Mouse (Mus musculus): ENCODE results near the gene Tpp1. TPM values are rescaled to one million over a fixed set of nuclear protein-coding genes. Genes with fewer than 3 reads are reported as not detected.

Gene Tpp1
- polyA plus RNA-seq (2015; fragmentation: Nextera tagmentation; extraction: Ambion mirVana), result 73.4 and 78.8 TPM in 2 replicates

DNA sequence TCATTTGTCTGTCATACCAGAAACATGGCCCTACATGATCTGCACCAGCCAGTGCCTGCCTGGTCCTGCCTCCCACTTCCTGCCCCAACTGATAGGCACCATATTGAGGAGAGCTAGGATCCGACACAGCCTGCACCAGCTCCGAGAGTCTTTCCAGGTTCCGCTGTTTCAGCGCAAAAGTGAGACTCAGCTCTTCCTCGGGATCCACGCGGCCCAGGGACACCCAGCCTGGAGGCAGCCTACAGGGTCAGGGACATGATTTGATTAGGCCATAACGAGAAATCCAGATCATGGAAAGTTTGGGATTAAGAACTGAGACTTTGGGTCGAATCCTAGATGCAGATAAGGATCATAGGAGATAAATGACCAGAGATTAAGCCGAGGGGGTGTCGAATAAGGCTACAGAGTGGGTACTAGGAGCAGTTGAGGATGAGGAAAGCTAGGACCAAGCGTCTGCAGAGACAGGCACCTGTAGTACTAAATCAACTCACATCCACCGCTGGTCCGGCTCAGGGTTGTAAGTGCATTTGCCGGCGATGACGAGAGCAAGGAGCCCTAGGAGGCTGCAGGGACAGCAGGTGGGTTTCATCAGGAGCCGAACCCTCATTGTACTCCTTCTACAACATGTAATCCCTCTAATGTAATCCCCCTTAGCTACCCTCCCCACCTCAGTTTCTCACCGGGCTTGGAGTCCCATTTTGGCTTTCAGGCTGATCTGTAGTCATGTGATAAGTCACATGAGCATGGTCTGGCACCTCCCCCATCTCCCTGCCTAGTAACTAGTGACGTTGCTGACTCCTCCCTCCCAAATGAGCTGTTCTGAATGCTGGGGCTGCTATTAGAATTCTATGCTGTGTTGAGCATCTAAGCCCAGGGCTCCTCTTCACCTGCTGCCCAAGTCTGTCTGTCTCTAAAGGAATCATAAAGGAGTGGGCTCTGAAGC lies at the start of gene Tpp1:
Tpp1 (minus strand) TSS at position 745 of the 943 bp plus-strand sequence.
- Histone ChIP-seq H3K4me2 (peak within 1 kb of the TSS; percentile 88), H3K36me3 (peaks cover 35% of the 10 kb centered on the region), H3K9ac (peak within 1 kb of the TSS; percentile 62), H3K9me3 (no peaks in the 10 kb centered on the region), H3K27ac (no peak within 1 kb of the TSS), H3K4me1 (peaks cover 10% of the 10 kb centered on the region), H3K4me3 (peak within 1 kb of the TSS; percentile 58), H3K27me3 (no peaks in the 10 kb centered on the region)
- 17% methylated on average over 20 of the region's 20 CpGs for WGBS
- peak; percentile 89 for ATAC-seq (ENCODE audit: borderline replicate concordance, extremely low read depth, low FRiP score, low TSS enrichment)

DNA sequence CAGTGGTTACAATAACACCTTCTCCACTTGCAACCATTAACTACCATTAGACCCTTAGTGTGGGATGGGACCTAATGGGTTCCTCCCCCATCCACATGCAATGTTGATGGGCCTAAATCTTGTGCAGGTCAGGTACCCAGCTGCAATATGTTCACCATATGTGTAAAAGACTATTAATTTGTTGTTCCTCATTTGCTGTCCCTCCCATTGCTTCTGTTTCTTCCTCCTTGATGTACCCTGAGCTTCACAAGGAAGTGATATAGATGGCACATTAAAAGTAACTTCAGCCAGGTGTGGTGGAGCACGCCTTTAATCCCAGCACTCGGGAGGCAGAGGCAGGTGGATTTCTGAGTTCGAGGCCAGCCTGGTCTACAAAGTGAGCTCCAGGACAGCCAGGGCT lies 44.9 kb upstream of the Tpp1 start:
- H3K27ac ChIP-seq, result no peak overlapping the region
- WGBS, result 86% methylated on average over 3 of the region's 3 CpGs
- no peaks in the 10 kb centered on the region for H3K27me3 ChIP-seq
- H3K36me3 ChIP-seq, result no peaks in the 10 kb centered on the region
- no peak overlapping the region for H3K9ac ChIP-seq
- ATAC-seq (ENCODE audit: borderline replicate concordance, extremely low read depth, low FRiP score, low TSS enrichment), result no peak
- no peak overlapping the region for H3K4me3 ChIP-seq
- H3K4me2 ChIP-seq, result no peak overlapping the region
- H3K9me3 ChIP-seq, result no peaks in the 10 kb centered on the region
- H3K4me1 ChIP-seq, result no peaks in the 10 kb centered on the region

DNA sequence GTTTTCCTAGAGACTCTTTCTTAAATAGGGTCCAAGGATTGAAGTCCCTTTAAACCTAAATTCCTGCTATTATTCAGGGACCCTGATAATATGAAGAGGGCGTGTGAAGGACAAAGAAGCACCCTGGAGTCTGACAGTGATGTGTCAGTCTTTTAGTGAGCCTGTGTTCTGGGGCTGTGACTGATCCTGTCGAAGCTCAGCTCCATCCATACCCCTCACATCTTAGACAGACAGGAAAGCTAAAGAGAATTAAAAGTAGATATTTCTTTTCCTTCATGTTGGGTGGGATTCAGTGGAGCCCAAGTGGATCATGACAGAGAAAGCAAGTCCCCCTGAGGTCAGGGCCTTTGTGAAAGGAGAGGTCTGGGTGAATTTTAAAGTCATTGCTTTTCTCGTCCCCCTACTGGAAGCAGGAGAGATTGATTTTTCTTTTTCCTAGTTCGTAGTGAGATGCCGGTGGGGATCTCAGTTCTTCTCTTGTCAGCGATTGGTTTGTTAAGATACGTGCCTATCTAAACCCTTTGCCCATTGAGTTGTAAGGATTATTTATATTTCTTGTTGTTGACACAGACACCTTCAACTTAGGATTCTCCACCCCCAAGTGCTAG lies 43.8 kb upstream of the Tpp1 start:
- WGBS, result 21% methylated on average over 7 of the region's 7 CpGs
- no peaks in the 10 kb centered on the region for H3K36me3 ChIP-seq

DNA sequence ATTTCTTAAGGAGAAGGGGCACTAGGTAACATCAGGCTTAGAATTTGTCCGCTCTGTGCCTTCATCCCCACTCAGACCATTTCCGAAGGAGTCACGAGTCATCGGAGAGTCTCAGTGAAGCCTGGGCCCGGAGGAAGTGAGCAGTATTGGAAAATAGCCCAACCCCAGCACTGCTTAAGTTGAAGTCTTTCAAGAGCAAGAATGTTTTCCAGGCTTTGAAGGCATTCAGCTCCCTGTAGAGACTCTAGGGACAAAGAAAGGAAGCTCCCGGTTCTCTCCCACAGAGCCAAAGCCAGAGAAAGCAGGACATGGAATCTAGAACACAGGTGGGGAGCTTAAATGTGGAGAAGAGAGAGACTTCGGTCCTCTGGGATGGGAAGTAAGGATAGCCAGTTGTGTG lies 41.7 kb upstream of the Tpp1 start:
- H3K9ac ChIP-seq, result no peak overlapping the region
- H3K36me3 ChIP-seq, result no peaks in the 10 kb centered on the region
- H3K4me2 ChIP-seq, result no peak overlapping the region
- no peak for ATAC-seq (ENCODE audit: borderline replicate concordance, extremely low read depth, low FRiP score, low TSS enrichment)
- H3K27me3 ChIP-seq, result no peaks in the 10 kb centered on the region
- WGBS, result 78% methylated on average over 7 of the region's 7 CpGs
- no peaks in the 10 kb centered on the region for H3K4me1 ChIP-seq
- H3K27ac ChIP-seq, result no peak overlapping the region
- no peak overlapping the region for H3K4me3 ChIP-seq
- H3K9me3 ChIP-seq, result no peaks in the 10 kb centered on the region

More for the DNA sequence above, 43.8 kb upstream of the Tpp1 start:
- H3K4me3 ChIP-seq, result no peak overlapping the region
- H3K9ac ChIP-seq, result no peak overlapping the region
- H3K9me3 ChIP-seq, result no peaks in the 10 kb centered on the region
- no peak overlapping the region for H3K4me2 ChIP-seq
- no peak for ATAC-seq (ENCODE audit: borderline replicate concordance, extremely low read depth, low FRiP score, low TSS enrichment)
- H3K27ac ChIP-seq, result no peak overlapping the region
- H3K4me1 ChIP-seq, result no peaks in the 10 kb centered on the region
- no peaks in the 10 kb centered on the region for H3K27me3 ChIP-seq

DNA sequence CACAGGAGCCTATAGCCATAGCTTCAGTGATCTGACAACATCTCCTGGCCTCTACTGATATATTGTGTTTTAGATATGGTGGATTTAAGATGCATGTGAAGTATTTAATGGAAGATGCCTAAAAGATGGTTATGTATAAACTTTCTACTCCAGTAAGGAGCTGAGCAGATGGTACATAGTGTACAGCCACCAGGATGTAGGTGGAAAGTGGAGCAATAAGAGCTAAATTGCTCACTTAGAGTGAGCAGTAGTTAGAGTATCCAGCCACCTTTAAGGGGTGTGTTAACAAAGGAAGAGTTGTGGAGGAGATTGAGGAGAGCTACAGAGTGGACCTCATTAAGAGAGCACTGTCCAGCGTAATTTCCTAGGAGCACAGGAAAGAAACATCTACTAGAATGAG lies 39.1 kb upstream of the Tpp1 start:
- peaks cover 11% of the 10 kb centered on the region for H3K4me1 ChIP-seq
- no peaks in the 10 kb centered on the region for H3K9me3 ChIP-seq
- no peak for ATAC-seq (ENCODE audit: borderline replicate concordance, extremely low read depth, low FRiP score, low TSS enrichment)

DNA sequence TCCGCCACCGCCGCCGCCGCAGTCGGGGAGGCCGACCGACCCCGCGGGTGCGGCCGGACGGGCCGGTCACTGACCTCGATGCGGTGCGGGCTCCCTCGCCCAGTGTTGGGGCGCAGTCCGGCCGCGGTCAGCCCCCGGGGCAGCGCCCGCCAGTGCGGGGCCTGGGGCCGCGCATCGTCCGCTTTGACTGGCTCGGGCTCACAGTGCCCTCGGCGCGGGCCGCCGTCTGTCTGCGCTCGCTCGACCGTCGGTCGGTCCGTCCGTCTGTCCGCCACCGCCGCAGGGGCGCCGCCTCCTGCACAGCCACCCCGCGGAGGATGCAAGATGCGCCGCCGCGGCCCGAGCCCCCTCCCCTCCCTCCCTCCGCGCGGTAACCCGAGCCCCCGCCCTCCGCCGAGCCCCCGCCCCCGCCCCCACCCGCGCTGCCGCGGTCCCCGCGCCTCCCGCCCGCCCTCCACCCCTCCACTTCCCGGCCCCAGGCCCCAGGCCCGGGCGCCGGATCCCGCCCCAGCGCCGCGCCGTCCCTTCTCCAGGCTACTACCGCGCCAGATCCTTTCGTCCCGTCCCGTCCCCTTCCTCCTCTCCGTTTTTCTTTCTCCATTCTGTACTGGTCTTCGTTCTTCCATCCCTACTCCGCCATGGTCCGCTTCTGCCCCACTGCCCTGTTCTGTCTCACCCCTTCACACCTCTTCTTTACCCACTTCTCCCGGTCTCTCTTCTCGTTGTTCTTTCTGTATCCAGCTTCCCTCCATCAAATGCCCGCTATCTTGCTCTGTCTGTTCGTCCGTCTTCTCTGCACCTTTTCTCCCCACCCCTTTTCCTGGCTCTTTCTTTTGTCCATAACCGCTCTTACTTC lies 35.5 kb upstream of the Tpp1 start, which contains the start of gene Dchs1:
Dchs1 (minus strand) TSS at position 370 of the 856 bp plus-strand sequence.
- peak within 1 kb of the TSS; percentile 86 for H3K9ac ChIP-seq
- peaks cover 40% of the 10 kb centered on the region for H3K4me1 ChIP-seq
- no peaks in the 10 kb centered on the region for H3K27me3 ChIP-seq
- ATAC-seq (ENCODE audit: borderline replicate concordance, extremely low read depth, low FRiP score, low TSS enrichment), result peak; percentile 81
- H3K9me3 ChIP-seq, result no peaks in the 10 kb centered on the region
- H3K4me2 ChIP-seq, result peak within 1 kb of the TSS; percentile 69
- no peaks in the 10 kb centered on the region for H3K36me3 ChIP-seq
- WGBS, result under 1% methylated on average over 61 of the region's 97 CpGs
- peak within 1 kb of the TSS; percentile 94 for H3K4me3 ChIP-seq
- peak within 1 kb of the TSS; percentile 89 for H3K27ac ChIP-seq

More for the DNA sequence above, 39.1 kb upstream of the Tpp1 start:
- no peak overlapping the region for H3K4me2 ChIP-seq
- no peak overlapping the region for H3K9ac ChIP-seq
- H3K36me3 ChIP-seq, result no peaks in the 10 kb centered on the region
- 77% methylated on average over 1 of the region's 1 CpGs for WGBS
- no peak overlapping the region for H3K4me3 ChIP-seq
- H3K27me3 ChIP-seq, result no peaks in the 10 kb centered on the region
- H3K27ac ChIP-seq, result no peak overlapping the region

DNA sequence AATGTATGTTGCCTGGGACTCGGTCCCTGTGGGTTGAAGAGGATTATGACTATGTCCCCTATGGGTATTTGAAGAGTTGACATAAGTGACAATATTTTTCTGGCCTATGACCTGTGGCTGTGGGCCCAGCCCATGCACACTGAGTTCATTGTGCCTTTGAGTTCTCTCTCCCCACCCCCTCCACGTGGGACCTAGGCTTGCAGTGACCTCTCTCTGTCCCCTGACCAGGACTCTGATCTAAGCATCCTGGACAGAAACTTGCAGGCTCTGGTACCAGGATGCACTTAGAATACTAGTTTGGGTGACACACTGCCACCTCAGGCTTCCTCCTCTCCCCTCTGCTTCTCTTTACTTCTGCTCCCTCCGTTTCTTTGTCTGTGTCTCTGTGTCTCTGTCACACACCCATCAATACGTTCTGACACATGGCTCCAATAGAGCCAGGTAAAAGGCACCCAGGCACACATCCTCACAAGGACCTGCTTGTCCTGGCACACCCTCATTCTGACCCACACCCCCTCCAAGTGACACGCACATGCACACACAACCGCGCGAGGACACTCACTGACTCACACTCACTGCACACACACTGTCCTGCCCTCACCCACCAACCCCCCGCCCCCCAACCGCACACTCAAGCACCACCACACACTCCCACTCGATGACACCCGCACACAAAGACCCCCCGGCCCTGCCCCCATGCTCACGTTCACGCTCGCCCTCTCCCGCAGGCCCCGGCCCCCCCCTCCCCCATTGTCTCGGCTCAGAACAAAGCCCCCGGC lies 34.7 kb upstream of the Tpp1 start:
- Histone ChIP-seq H3K9me3 (no peaks in the 10 kb centered on the region), H3K4me3 (peak overlapping the region; percentile 94), H3K27me3 (no peaks in the 10 kb centered on the region), H3K4me2 (peak overlapping the region; percentile 69), H3K4me1 (peaks cover 42% of the 10 kb centered on the region), H3K27ac (peak overlapping the region; percentile 89), H3K36me3 (peaks cover 2% of the 10 kb centered on the region; the same call in 1 of the 2 replicates), H3K9ac (peak overlapping the region; percentile 86)
- ATAC-seq (ENCODE audit: borderline replicate concordance, extremely low read depth, low FRiP score, low TSS enrichment), result peak; percentile 71
- 3% methylated on average over 20 of the region's 20 CpGs for WGBS

DNA sequence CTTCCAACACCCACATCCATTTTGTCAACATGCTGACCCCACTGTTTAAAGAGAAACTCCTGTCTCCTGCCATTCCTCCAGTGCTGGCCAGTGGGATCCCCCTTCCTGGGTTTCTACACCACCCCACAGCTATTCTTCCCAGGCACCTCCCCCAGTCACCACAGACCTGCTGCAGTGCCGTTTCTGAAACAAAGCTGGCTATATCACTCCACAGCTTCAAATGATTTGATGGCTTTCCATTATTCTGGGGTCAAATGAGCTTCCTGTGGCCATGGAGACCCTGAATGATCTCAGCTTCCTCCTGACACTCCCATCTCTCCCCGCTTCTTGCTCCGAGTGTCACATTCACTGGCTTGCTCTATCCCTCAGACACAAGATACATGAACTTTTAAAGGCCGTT lies 32.5 kb upstream of the Tpp1 start:
- ATAC-seq (ENCODE audit: borderline replicate concordance, extremely low read depth, low FRiP score, low TSS enrichment), result no peak
- H3K36me3 ChIP-seq, result peaks cover 4% of the 10 kb centered on the region; the same call in 1 of the 2 replicates
- no peaks in the 10 kb centered on the region for H3K27me3 ChIP-seq
- peaks cover 43% of the 10 kb centered on the region for H3K4me1 ChIP-seq
- 28% methylated on average over 4 of the region's 4 CpGs for WGBS
- H3K9me3 ChIP-seq, result no peaks in the 10 kb centered on the region
- no peak overlapping the region for H3K4me3 ChIP-seq
- peak overlapping the region; percentile 15 for H3K27ac ChIP-seq
- H3K4me2 ChIP-seq, result peak overlapping the region; percentile 26; the same call in 1 of the 2 replicates
- no peak overlapping the region for H3K9ac ChIP-seq

DNA sequence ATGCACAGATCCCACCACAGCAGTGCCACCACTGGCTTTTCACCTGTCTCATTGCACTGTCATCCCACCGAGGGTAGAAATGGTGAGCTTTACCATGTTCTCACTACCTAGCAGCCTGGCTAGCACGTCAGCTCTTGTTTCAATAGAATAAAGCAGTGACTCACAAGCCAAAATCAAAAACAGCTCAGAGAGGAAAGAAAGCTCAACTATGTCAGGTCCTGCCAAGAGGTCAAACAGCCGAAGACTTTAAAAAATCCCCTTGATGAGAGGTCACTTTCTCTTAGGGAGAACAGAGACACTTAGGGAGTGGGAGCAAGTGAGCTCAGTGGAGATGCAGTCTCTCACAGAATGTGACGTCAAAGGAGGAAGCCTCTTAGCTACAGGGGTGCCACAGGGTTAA lies 31.8 kb upstream of the Tpp1 start:
- Histone ChIP-seq H3K27ac (no peak overlapping the region), H3K4me1 (peaks cover 50% of the 10 kb centered on the region), H3K9ac (no peak overlapping the region), H3K4me2 (no peak overlapping the region), H3K36me3 (peaks cover 4% of the 10 kb centered on the region; the same call in 1 of the 2 replicates), H3K4me3 (no peak overlapping the region), H3K9me3 (no peaks in the 10 kb centered on the region), H3K27me3 (no peaks in the 10 kb centered on the region)
- WGBS, result 52% methylated on average over 4 of the region's 4 CpGs
- ATAC-seq (ENCODE audit: borderline replicate concordance, extremely low read depth, low FRiP score, low TSS enrichment), result no peak

DNA sequence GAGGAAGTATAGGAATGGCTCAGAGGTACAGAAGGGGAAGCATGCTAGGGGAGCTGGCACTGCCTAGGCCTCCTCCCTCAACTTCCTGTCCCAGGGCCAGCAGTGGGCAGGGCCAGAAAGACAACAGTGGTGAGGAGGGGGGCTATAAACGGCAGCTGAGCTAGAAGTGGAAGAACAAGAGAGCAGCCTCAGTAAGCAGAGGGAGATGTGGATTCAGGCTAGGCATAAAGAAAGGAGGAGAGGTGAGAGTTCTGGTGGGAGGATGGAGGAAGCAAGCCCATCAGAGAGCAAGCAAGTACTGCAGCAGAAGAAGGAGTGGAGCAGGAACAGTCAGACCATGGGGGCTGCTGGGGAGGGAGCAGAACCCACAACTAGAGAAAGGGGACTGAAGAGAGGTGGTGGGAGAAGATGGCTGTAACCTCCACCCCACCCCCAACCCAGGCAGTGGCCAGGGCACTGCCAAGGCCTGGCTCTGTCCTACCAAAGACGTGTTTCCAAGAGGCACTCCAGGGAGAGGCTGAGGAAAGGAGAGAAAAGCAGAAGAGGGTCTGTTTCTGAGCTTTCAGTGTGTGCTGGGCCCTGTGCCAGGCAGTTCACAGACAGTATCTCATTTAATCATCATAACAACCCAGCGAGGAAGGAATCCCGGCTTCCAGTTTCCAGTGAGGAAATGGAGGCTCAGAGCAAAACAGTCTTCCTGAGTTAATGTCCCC lies 26.7 kb upstream of the Tpp1 start:
- H3K4me1 ChIP-seq, result peaks cover 56% of the 10 kb centered on the region
- H3K4me2 ChIP-seq, result peak overlapping the region; percentile 51
- H3K27me3 ChIP-seq, result no peaks in the 10 kb centered on the region
- peak; percentile 91 for ATAC-seq (ENCODE audit: borderline replicate concordance, extremely low read depth, low FRiP score, low TSS enrichment)
- peaks cover 8% of the 10 kb centered on the region; the same call in 1 of the 2 replicates for H3K36me3 ChIP-seq
- H3K9me3 ChIP-seq, result no peaks in the 10 kb centered on the region
- peak overlapping the region; percentile 93 for H3K27ac ChIP-seq
- WGBS, result 23% methylated on average over 4 of the region's 4 CpGs
- peak overlapping the region; percentile 19; the same call in 1 of the 2 replicates for H3K4me3 ChIP-seq
- peak overlapping the region; percentile 23; the same call in 1 of the 2 replicates for H3K9ac ChIP-seq
